Mouse (Mus musculus) thymus, adult 18-20 months (tissue): ENCODE measurements around the gene Hdac11.
"Not testable (repeated sequence)": the region's sequence is repeated elsewhere in the genome, so short reads cannot be mapped to it uniquely, and the experiment has no call there.

Experiments
- DNase-seq, 2 experiments: peaks; one replicate each; pipeline ENCODE4 v3.0.0; 2022; ENCODE audit warnings: mixed read lengths in 2 of 2

Gene Hdac11

GRCm38 (mm10) chr6:91156554-91157236 is at the start of gene Hdac11:
Hdac11 (plus strand) TSS chr6:91156665.
- DNase-seq, result peak; percentile 59 to 66

- peak in 1 of 2 experiments; percentile 20 for DNase-seq
These were observed 48.1 kb upstream of the Hdac11 start for GRCm38 (mm10) chr6:91108301-91108916.

- DNase-seq, result peak in 1 of 2 experiments; percentile 28
These were observed 47.5 kb upstream of the Hdac11 start for GRCm38 (mm10) chr6:91108917-91109450.

- DNase-seq, result no peak
These were observed 47.0 kb upstream of the Hdac11 start for GRCm38 (mm10) chr6:91109489-91109888.

- peak in 1 of 2 experiments; percentile 25 for DNase-seq
These were observed 46.0 kb upstream of the Hdac11 start for GRCm38 (mm10) chr6:91110323-91111020.

- DNase-seq, result peak in 1 of 2 experiments; percentile 34
These were observed 45.1 kb upstream of the Hdac11 start for GRCm38 (mm10) chr6:91111141-91111953.

GRCm38 (mm10) chr6:91111954-91112252 is 44.6 kb upstream of the Hdac11 start:
- DNase-seq, result no peak

- peak in 1 of 2 experiments; percentile 41 for DNase-seq
These were observed 41.7 kb upstream of the Hdac11 start for GRCm38 (mm10) chr6:91114716-91115115.

- no peak for DNase-seq
These were observed 41.3 kb upstream of the Hdac11 start for GRCm38 (mm10) chr6:91115158-91115557.

- DNase-seq, result no peak
These were observed 40.6 kb upstream of the Hdac11 start for GRCm38 (mm10) chr6:91115863-91116243.

- peak; percentile 88 to 91 for DNase-seq
These were observed 40.0 kb upstream of the Hdac11 start, which contains the start of gene Nup210 for GRCm38 (mm10) chr6:91116244-91117145. Nup210 (minus strand) TSS chr6:91116829.

- DNase-seq, result no peak
These were observed 39.3 kb upstream of the Hdac11 start for GRCm38 (mm10) chr6:91117149-91117548.

- DNase-seq, result no peak
These were observed 37.9 kb upstream of the Hdac11 start for GRCm38 (mm10) chr6:91118526-91118925.

GRCm38 (mm10) chr6:91120206-91120605 is 36.3 kb upstream of the Hdac11 start:
- DNase-seq, result no peak

GRCm38 (mm10) chr6:91121089-91121488 is 35.4 kb upstream of the Hdac11 start:
- not testable (repeated sequence) for DNase-seq

GRCm38 (mm10) chr6:91123453-91123852 is 33.0 kb upstream of the Hdac11 start:
- DNase-seq, result no peak

- no peak for DNase-seq
These were observed 31.9 kb upstream of the Hdac11 start for GRCm38 (mm10) chr6:91124286-91125227.

GRCm38 (mm10) chr6:91125228-91125585 is 31.3 kb upstream of the Hdac11 start:
- no peak for DNase-seq

- no peak for DNase-seq
These were observed 27.5 kb upstream of the Hdac11 start for GRCm38 (mm10) chr6:91128996-91129395.

- no peak for DNase-seq
These were observed 25.6 kb upstream of the Hdac11 start for GRCm38 (mm10) chr6:91130856-91131255.
